Mouse (Mus musculus): ENCODE data around the gene Nsmce4a.

GRCm38 (mm10) chr7:130519096-130520048, 53.5 kb downstream of the Nsmce4a start:
- TF ChIP-seq CTCF (IDR thresholded peaks at IDR 0.05; ENCODE audit: borderline replicate concordance, insufficient read depth, low read depth, low read length) = no peak
- peak; percentile 67 for TF ChIP-seq POLR2A (IDR thresholded peaks at IDR 0.05; ENCODE audit: borderline replicate concordance, insufficient read depth, low read length)

Data from cerebellum, adult 2 months (tissue).